Mouse (Mus musculus): ENCODE results near the gene Plxna4. TPM values are rescaled to one million over a fixed set of nuclear protein-coding genes. Genes with fewer than 3 reads are reported as not detected.

Gene Plxna4
- polyA plus RNA-seq, 1 experiment = 3.5 TPM

DNA sequence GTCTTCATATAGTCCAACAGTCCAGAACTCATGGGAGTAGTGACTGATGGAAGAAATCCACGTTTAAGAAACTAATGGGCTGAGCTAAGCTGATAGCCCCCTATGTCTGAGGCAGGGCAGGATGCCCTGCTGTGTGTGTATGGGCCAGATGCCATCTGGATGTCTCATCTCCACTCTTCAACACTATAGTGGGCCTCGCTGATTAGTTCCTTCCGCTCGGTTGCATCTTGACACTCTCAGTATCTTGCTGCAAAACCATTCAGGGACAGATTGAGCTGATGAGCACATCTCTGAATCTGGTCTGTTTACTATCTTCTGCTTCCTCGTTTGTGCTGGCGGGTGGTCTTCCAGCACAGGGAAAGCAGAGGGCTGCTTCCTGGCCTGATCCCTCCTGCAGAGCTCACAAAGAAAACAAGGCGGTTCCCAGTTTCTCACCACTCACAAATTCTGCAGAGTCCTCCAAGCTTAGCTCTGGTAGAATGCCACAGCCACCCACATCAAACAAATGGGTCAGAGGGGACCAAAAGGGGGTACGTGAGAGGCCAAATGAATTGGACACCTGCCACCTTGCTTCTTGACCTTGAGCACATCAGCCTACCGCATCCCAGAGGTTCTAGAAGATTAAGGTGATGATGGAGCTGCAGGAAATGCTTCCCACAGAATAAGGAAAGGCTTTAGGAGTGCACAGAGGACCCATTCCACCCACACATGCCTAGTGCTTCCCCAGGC is 482.3 kb downstream of the Plxna4 start:
- Histone ChIP-seq H3K27me3 (replicated peaks) (peaks cover 16% of the 10 kb centered on the region), H3K36me3 (replicated peaks; ENCODE audit: low read length) (no peaks in the 10 kb centered on the region), H3K4me1 (no peaks in the 10 kb centered on the region), H3K9me3 (no peaks in the 10 kb centered on the region; the same call in 1 of the 2 replicates), H3K4me3 (replicated peaks) (no peak overlapping the region)
- no peak for TF ChIP-seq FLI1 (IDR thresholded peaks at IDR 0.05; ENCODE audit: low read length)
- no peak for TF ChIP-seq GATA1 (IDR thresholded peaks at IDR 0.05; ENCODE audit: borderline replicate concordance, low read length)
